ENCODE assay signal across 21 mouse cellular contexts in genomic region chr2:28289860-28290471, GRCm38 (mm10).
DNase-seq lines count a peak whose midpoint lies in the region; ATAC-seq and TF ChIP-seq lines count a peak whose summit lies in the region.
"Had no signal": no experiment of that assay in that cellular context is flagged by ENCODE, and none has a peak within 500 bp of the region (broad histone marks: within the 10 kb centered on the region; RNA-seq: fewer than 3 reads in every experiment).

No protein-coding gene starts in this region.

- no peak overlapping the region for H3K4me2 ChIP-seq in kidney, embryonic 15.5 days
- no peak overlapping the region for H3K4me2 ChIP-seq in kidney, embryonic 14.5 days (replicated peaks; ENCODE audit: low read depth, low read length)
- H3K4me2 ChIP-seq in midbrain, postnatal 0 days (ENCODE audit: low read depth, low read length, poor library complexity, severe bottlenecking): no peak overlapping the region
- H3K4me2 ChIP-seq: liver, embryonic 12.5 days; lung, embryonic 15.5 days had no signal

- H3K27me3 ChIP-seq in kidney, embryonic 15.5 days: peaks cover 7% of the 10 kb centered on the region; the same call in 1 of the 2 replicates
- H3K27me3 ChIP-seq in kidney, embryonic 14.5 days (ENCODE audit: control insufficient read depth, insufficient read depth, low read length): no peaks in the 10 kb centered on the region
- H3K27me3 ChIP-seq in midbrain, postnatal 0 days (ENCODE audit: insufficient read depth, low read length): no peaks in the 10 kb centered on the region
- peaks cover 2% of the 10 kb centered on the region; the same call in 1 of the 2 replicates for H3K27me3 ChIP-seq in midbrain, embryonic 10.5 days (ENCODE audit: low read depth, poor library complexity, severe bottlenecking)
- H3K27me3 ChIP-seq: lung, embryonic 15.5 days had no signal

- TF ChIP-seq CTCF in midbrain, postnatal 0 days (IDR thresholded peaks at IDR 0.05): peak; percentile 56

- peak; percentile 53 to 72 for DNase-seq in cerebellum, postnatal 25 days
- no peak for DNase-seq in cerebellum, postnatal 4 days (ENCODE audit: low spot score in 2 of 2)
- no peak for DNase-seq in midbrain, postnatal 0 days (ENCODE audit: low spot score)
- DNase-seq in midbrain, embryonic 10.5 days (ENCODE audit: low spot score): no peak
- DNase-seq in adrenal gland, postnatal 36 days: peak; percentile 34 to 43
- DNase-seq in urinary bladder, adult 18-20 months (ENCODE audit: low spot score in 2 of 2): no peak
- DNase-seq: B cell, adult 2 months; embryo, embryonic 11 days; gastrocnemius, postnatal 25 days; heart, postnatal 10 days; layer of hippocampus, postnatal 36 days; right cerebral cortex, postnatal 25 days; thymus, adult 2 months had no signal

- H3K4me1 ChIP-seq in kidney, embryonic 15.5 days: peaks cover 39% of the 10 kb centered on the region
- peaks cover 17% of the 10 kb centered on the region for H3K4me1 ChIP-seq in kidney, embryonic 14.5 days (ENCODE audit: control insufficient read depth, insufficient read depth, low read length)
- peaks cover 6% of the 10 kb centered on the region; the same call in 1 of the 2 replicates for H3K4me1 ChIP-seq in midbrain, postnatal 0 days (ENCODE audit: insufficient read depth, low read length)
- peaks cover 15% of the 10 kb centered on the region for H3K4me1 ChIP-seq in midbrain, embryonic 10.5 days
- H3K4me1 ChIP-seq: liver, embryonic 12.5 days; lung, embryonic 15.5 days had no signal

- 0 out of 2 replicates have a peak, but pooled peaks have one; percentile 13 for ATAC-seq in kidney, embryonic 15.5 days (replicated peaks; ENCODE audit: low FRiP score)
- no peak for ATAC-seq in kidney, embryonic 14.5 days (ENCODE audit: low FRiP score, low TSS enrichment)
- no peak for ATAC-seq in midbrain, postnatal 0 days (ENCODE audit: low FRiP score)
- ATAC-seq: forebrain, embryonic 16.5 days; hindbrain, embryonic 16.5 days; liver, embryonic 12.5 days had no signal

- H3K9me3 ChIP-seq in kidney, embryonic 15.5 days (replicated peaks): no peaks in the 10 kb centered on the region
- H3K9me3 ChIP-seq in kidney, embryonic 14.5 days (ENCODE audit: control insufficient read depth, low read length): no peaks in the 10 kb centered on the region
- H3K9me3 ChIP-seq in midbrain, postnatal 0 days (ENCODE audit: low read length): no peaks in the 10 kb centered on the region
- H3K9me3 ChIP-seq in midbrain, embryonic 10.5 days (replicated peaks): no peaks in the 10 kb centered on the region
- H3K9me3 ChIP-seq: limb, embryonic 10.5 days; liver, embryonic 12.5 days; lung, embryonic 15.5 days had no signal

- H3K36me3 ChIP-seq in kidney, embryonic 15.5 days: no peaks in the 10 kb centered on the region
- no peaks in the 10 kb centered on the region for H3K36me3 ChIP-seq in kidney, embryonic 14.5 days (ENCODE audit: control insufficient read depth, insufficient read depth, low read length)
- no peaks in the 10 kb centered on the region for H3K36me3 ChIP-seq in midbrain, postnatal 0 days (ENCODE audit: insufficient read depth, low read length)
- no peaks in the 10 kb centered on the region for H3K36me3 ChIP-seq in midbrain, embryonic 10.5 days
- H3K36me3 ChIP-seq: limb, embryonic 10.5 days; liver, embryonic 12.5 days; lung, embryonic 15.5 days had no signal

- no peak overlapping the region for H3K27ac ChIP-seq in kidney, embryonic 15.5 days
- H3K27ac ChIP-seq in kidney, embryonic 14.5 days (ENCODE audit: low read depth, low read length): no peak overlapping the region
- H3K27ac ChIP-seq in midbrain, postnatal 0 days (ENCODE audit: low read depth, low read length): no peak overlapping the region
- no peak overlapping the region for H3K27ac ChIP-seq in midbrain, embryonic 10.5 days (replicated peaks)
- H3K27ac ChIP-seq: limb, embryonic 10.5 days; liver, embryonic 12.5 days; lung, embryonic 15.5 days had no signal

- no peak overlapping the region for H3K4me3 ChIP-seq in kidney, embryonic 15.5 days (replicated peaks)
- no peak overlapping the region for H3K4me3 ChIP-seq in kidney, embryonic 14.5 days (ENCODE audit: low read length)
- no peak overlapping the region for H3K4me3 ChIP-seq in midbrain, postnatal 0 days (ENCODE audit: low read depth, low read length)
- H3K4me3 ChIP-seq in midbrain, embryonic 10.5 days: no peak overlapping the region
- H3K4me3 ChIP-seq: limb, embryonic 10.5 days; liver, embryonic 12.5 days; lung, embryonic 15.5 days; myocyte had no signal

- no peak overlapping the region for H3K9ac ChIP-seq in kidney, embryonic 15.5 days
- H3K9ac ChIP-seq in kidney, embryonic 14.5 days (ENCODE audit: low read depth, low read length): no peak overlapping the region
- no peak overlapping the region for H3K9ac ChIP-seq in midbrain, postnatal 0 days (replicated peaks; ENCODE audit: low read length, poor library complexity, severe bottlenecking)
- H3K9ac ChIP-seq: liver, embryonic 12.5 days; lung, embryonic 15.5 days had no signal

- 37% methylated on average over 11 of the region's 11 CpGs for WGBS in kidney, embryonic 15.5 days
- WGBS in kidney, embryonic 14.5 days: 43% methylated on average over 11 of the region's 11 CpGs
- WGBS in midbrain, postnatal 0 days: 58% methylated on average over 11 of the region's 11 CpGs
- 87% methylated on average over 11 of the region's 11 CpGs for WGBS in midbrain, embryonic 10.5 days

Comparison
In these comparisons a context has a peak if more than half of its experiments do, and no peak if none do; other contexts are left out.
1. DNase-seq: peak in cerebellum, postnatal 25 days (2 of 2) and adrenal gland, postnatal 36 days (2 of 2); none in cerebellum, postnatal 4 days (0 of 2), midbrain, postnatal 0 days (single experiment), midbrain, embryonic 10.5 days (single experiment) and urinary bladder, adult 18-20 months (0 of 2).